Mouse (Mus musculus) heart, adult 2 months (tissue): Measurements from ENCODE around the gene Tnp2. TPM values are rescaled to one million over a fixed set of nuclear protein-coding genes. Genes with fewer than 3 reads are reported as not detected.

Experiments
- DNase-seq, 2 experiments: peaks; one replicate each; pipeline ENCODE4 v3.0.0; 2021
- H3K27ac ChIP-seq: fragments of 200-600 bp; 2 replicates; pipeline ENCODE4 v1.8.1; 2022
- H3K27me3 ChIP-seq: fragments of 200-500 bp; 2 replicates; pipeline ENCODE4 v1.6.1; 2012; ENCODE audit warnings: mild to moderate bottlenecking, low read length, inconsistent platforms, mixed read lengths; ENCODE audit not compliant: control insufficient read depth, insufficient read depth
- H3K36me3 ChIP-seq: fragments of 200-500 bp; 2 replicates; pipeline ENCODE4 v1.6.1; 2012; ENCODE audit warnings: low read length, inconsistent platforms; ENCODE audit not compliant: control insufficient read depth, insufficient read depth
- H3K4me1 ChIP-seq: fragments of 200-500 bp; 2 replicates; pipeline ENCODE4 v1.6.1; 2011; ENCODE audit warnings: low read length; ENCODE audit not compliant: control insufficient read depth, insufficient read depth
- H3K4me3 ChIP-seq: fragments of 200-600 bp; 2 replicates; pipeline ENCODE4 v1.8.1; 2022
- H3K79me2 ChIP-seq: fragments of 200-500 bp; replicated peaks from 2 replicates; pipeline ENCODE4 v1.6.1; 2012; ENCODE audit warnings: mild to moderate bottlenecking, inconsistent platforms, low read length, moderate library complexity, mixed read lengths; ENCODE audit not compliant: control insufficient read depth, insufficient read depth
- H3K9ac ChIP-seq: fragments of 200-500 bp; 2 replicates; pipeline ENCODE4 v1.6.1; 2012; ENCODE audit warnings: low read depth, mild to moderate bottlenecking, control low read depth, inconsistent platforms, low read length, mixed read lengths
- CTCF ChIP-seq: fragments of 200-600 bp; IDR thresholded peaks from 2 replicates; pipeline ENCODE4 v1.8.1; 2022; ENCODE audit warnings: antibody characterized with exemption, mild to moderate bottlenecking, moderate library complexity
- EP300 ChIP-seq: fragments of 200-500 bp; IDR thresholded peaks from 2 replicates; pipeline ENCODE4 v1.6.1; 2011; ENCODE audit warnings: low read depth, low read length, control low read depth; ENCODE audit not compliant: insufficient read depth
- POLR2A ChIP-seq: fragments of 200-500 bp; IDR thresholded peaks from 2 replicates; pipeline ENCODE4 v1.6.1; 2011; ENCODE audit warnings: mild to moderate bottlenecking, low read depth, low read length, control low read depth; ENCODE audit not compliant: insufficient read depth
- WGBS: fragments of 180-500 bp; shearing (Covaris S2); methylation state at CpG from one replicate; pipeline ENCODE4 v1.1.7; 2018; 5-methylcytosine and 5-hydroxymethylcytosine counted together
- intact Hi-C: fragments of 180-260 bp; cut with DNase I; formaldehyde crosslinking; loops from one replicate; pipeline ENCODE4 v1.15.1; 2025
- polyA plus RNA-seq: library from polyadenylated mRNA; depleted of rRNA; stranded (reverse); fragments of >200 nt; gene quantifications from 2 replicates; pipeline ENCODE4 v1.2.3, GENCODE M21; 2012
- total RNA-seq, 2 experiments: library from RNA; stranded (reverse); gene quantifications; 2 replicates each; pipeline ENCODE4 v1.2.3; 2021

Tnp2 gene
- total and polyA plus RNA-seq, 3 experiments, result 6.8 TPM; not detected in 2

GRCm38 (mm10) chr16:10776322-10776721 is 12.1 kb downstream of the Tnp2 start:
- Histone ChIP-seq H3K27me3 (no peaks in the 10 kb centered on the region), H3K4me3 (no peak overlapping the region), H3K4me1 (no peaks in the 10 kb centered on the region; the same call in 1 of the 2 replicates), H3K36me3 (no peaks in the 10 kb centered on the region), H3K27ac (no peak overlapping the region), H3K79me2 (no peaks in the 10 kb centered on the region), H3K9ac (no peak overlapping the region)
- WGBS, result 49% methylated on average over 7 of the region's 7 CpGs
- intact Hi-C loops, result no loop called here
- DNase-seq, result no peak
- no peak for TF ChIP-seq EP300
- no peak for TF ChIP-seq POLR2A
- TF ChIP-seq CTCF, result no peak

- TF ChIP-seq POLR2A (no peak), EP300 (no peak), CTCF (no peak)
- no peak overlapping the region for H3K9ac ChIP-seq
- H3K4me1 ChIP-seq, result no peaks in the 10 kb centered on the region; the same call in none of the 2 replicates
- WGBS, result 65% methylated on average over 4 of the region's 4 CpGs
- intact Hi-C loops, result no loop called here
- no peaks in the 10 kb centered on the region for H3K27me3 ChIP-seq
- no peaks in the 10 kb centered on the region for H3K36me3 ChIP-seq
- no peak overlapping the region for H3K27ac ChIP-seq
- no peak overlapping the region for H3K4me3 ChIP-seq
- H3K79me2 ChIP-seq, result no peaks in the 10 kb centered on the region
- DNase-seq, result no peak
Observed at GRCm38 (mm10) chr16:10774726-10775125, 13.7 kb downstream of the Tnp2 start.

GRCm38 (mm10) chr16:10773543-10773942 is 14.9 kb downstream of the Tnp2 start:
- H3K4me3 ChIP-seq, result no peak overlapping the region
- H3K27me3 ChIP-seq, result no peaks in the 10 kb centered on the region
- H3K4me1 ChIP-seq, result no peaks in the 10 kb centered on the region; the same call in none of the 2 replicates
- H3K9ac ChIP-seq, result no peak overlapping the region
- no peak overlapping the region for H3K27ac ChIP-seq
- no peaks in the 10 kb centered on the region for H3K79me2 ChIP-seq
- 84% methylated on average over 8 of the region's 8 CpGs for WGBS
- intact Hi-C loops, result no loop called here
- TF ChIP-seq CTCF, result no peak
- no peak for TF ChIP-seq EP300
- TF ChIP-seq POLR2A, result no peak
- H3K36me3 ChIP-seq, result no peaks in the 10 kb centered on the region
- DNase-seq, result no peak

DNA sequence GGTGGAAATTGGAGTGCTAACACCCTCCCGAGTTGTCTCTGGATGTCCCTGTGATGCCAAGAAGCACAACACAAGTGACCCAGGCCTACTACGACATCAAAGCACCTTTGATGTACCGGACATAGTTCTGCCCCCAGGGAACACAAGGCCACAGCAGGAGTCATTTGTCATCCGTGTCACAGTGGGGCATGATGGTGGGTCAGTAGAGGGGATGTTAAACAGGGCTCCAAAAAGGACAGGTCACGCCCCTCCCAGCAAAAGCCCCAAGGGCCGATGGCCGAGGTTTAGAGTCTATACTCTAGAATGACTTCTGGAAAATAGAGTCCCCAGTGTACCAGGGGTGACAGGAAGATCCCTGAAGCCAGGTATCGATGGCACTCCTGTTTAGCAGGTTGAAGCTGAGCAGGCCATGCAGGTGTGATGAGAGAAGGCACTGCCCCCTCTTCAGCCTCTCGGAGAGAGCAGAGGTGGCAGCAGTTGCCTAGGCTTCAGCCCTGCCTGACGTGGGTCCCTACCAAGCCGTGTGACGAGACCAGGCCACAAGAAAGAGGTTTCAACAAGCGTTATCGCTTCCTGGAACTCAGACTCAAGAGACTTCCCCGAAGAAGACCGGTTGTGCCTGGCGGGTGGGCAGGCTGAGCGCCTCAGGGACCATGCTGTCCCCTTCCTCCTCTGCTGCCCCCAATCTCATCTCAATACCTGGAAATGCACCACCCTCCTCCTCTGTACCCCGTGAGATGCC is 16.5 kb downstream of the Tnp2 start:
- DNase-seq, result no peak
- intact Hi-C loops, result no loop called here
- WGBS, result 83% methylated on average over 19 of the region's 19 CpGs
- Histone ChIP-seq H3K4me3 (no peak overlapping the region), H3K79me2 (no peaks in the 10 kb centered on the region), H3K27ac (no peak overlapping the region), H3K9ac (no peak overlapping the region), H3K27me3 (no peaks in the 10 kb centered on the region), H3K36me3 (no peaks in the 10 kb centered on the region), H3K4me1 (no peaks in the 10 kb centered on the region; the same call in 1 of the 2 replicates)
- no peak for TF ChIP-seq POLR2A
- TF ChIP-seq EP300, result no peak

- DNase-seq, result no peak
- intact Hi-C loops, result no loop called here
- no peak for TF ChIP-seq EP300
- TF ChIP-seq CTCF, result 0 out of 2 replicates have a peak, but pooled peaks have one; percentile 12
- TF ChIP-seq POLR2A, result no peak
- Histone ChIP-seq H3K36me3 (no peaks in the 10 kb centered on the region), H3K27me3 (no peaks in the 10 kb centered on the region), H3K27ac (no peak overlapping the region), H3K79me2 (no peaks in the 10 kb centered on the region), H3K4me1 (no peaks in the 10 kb centered on the region; the same call in 1 of the 2 replicates), H3K9ac (no peak overlapping the region), H3K4me3 (no peak overlapping the region)
- 42% methylated on average over 4 of the region's 4 CpGs for WGBS
Observed at GRCm38 (mm10) chr16:10770531-10771325, 17.7 kb downstream of the Tnp2 start.

- 39% methylated on average over 2 of the region's 2 CpGs for WGBS
- Histone ChIP-seq H3K9ac (no peak overlapping the region), H3K4me1 (no peaks in the 10 kb centered on the region; the same call in 1 of the 2 replicates), H3K79me2 (no peaks in the 10 kb centered on the region), H3K27me3 (no peaks in the 10 kb centered on the region), H3K4me3 (no peak overlapping the region), H3K36me3 (no peaks in the 10 kb centered on the region), H3K27ac (no peak overlapping the region)
- intact Hi-C loops, result no loop called here
- DNase-seq, result no peak
- TF ChIP-seq CTCF, result no peak
- no peak for TF ChIP-seq EP300
- TF ChIP-seq POLR2A, result no peak
Observed at GRCm38 (mm10) chr16:10769661-10770060, 18.8 kb downstream of the Tnp2 start.
